Mouse (Mus musculus): ENCODE measurements at regions not wholly inside any gene's neighbourhood (a gene's known extent, or its start where the extent isn't known, plus 50 kb on each side); places are given as distances from the start of the nearest gene placed in this dataset.

GRCm38 (mm10) chr4:45617126-45617525 lies 84.9 kb upstream of the Shb start:
- TF ChIP-seq CTCF (IDR thresholded peaks at IDR 0.05; ENCODE audit: low read depth): no peak
- TF ChIP-seq EP300 (IDR thresholded peaks at IDR 0.05; ENCODE audit: low read depth): no peak

All from liver, embryonic 14.5 days (tissue).